Mouse (Mus musculus): ENCODE results near the gene Traf3ip1. TPM values are rescaled to one million over a fixed set of nuclear protein-coding genes. Genes with fewer than 3 reads are reported as not detected.
A peak's percentile ranks its signal among the peaks of the same experiment; 100 is the strongest.
"Not testable (repeated sequence)": the region's sequence is repeated elsewhere in the genome, so short reads cannot be mapped to it uniquely, and the experiment has no call there.

The Traf3ip1 gene
- total RNA-seq, 2 experiments from 2014 or later, result 14.0 to 16.1 TPM

GRCm38 (mm10) chr1:91463336-91463995, 31.0 kb upstream of the Traf3ip1 start:
- intact Hi-C loops (cut with DNase I), result loop anchor here (5.0 kb wide), 1 partner anchor 36 kb away; no protein-coding TSS in a partner anchor
- no peak for DNase-seq (ENCODE audit: low spot score in 2 of 2)

GRCm38 (mm10) chr1:91464436-91464835, 30.0 kb upstream of the Traf3ip1 start:
- no peak for DNase-seq (ENCODE audit: low spot score in 2 of 2)
- intact Hi-C loops (cut with DNase I), result loop anchor here (5.0 kb wide), 1 partner anchor 37 kb away; no protein-coding TSS in a partner anchor

GRCm38 (mm10) chr1:91465244-91465643, 29.2 kb upstream of the Traf3ip1 start:
- DNase-seq (ENCODE audit: low spot score in 2 of 2), result no peak
- intact Hi-C loops (cut with DNase I), result no loop called here

GRCm38 (mm10) chr1:91466186-91466585, 28.3 kb upstream of the Traf3ip1 start:
- intact Hi-C loops (cut with DNase I), result no loop called here
- no peak for DNase-seq (ENCODE audit: low spot score in 2 of 2)

- DNase-seq (ENCODE audit: low spot score in 2 of 2), result no peak
These were observed 24.5 kb upstream of the Traf3ip1 start for GRCm38 (mm10) chr1:91469888-91470419.

GRCm38 (mm10) chr1:91478145-91478544, 16.3 kb upstream of the Traf3ip1 start:
- intact Hi-C loops (cut with DNase I); DNase-seq (ENCODE audit: low spot score in 2 of 2): not testable (repeated sequence)

More at GRCm38 (mm10) chr1:91469888-91470419, 24.5 kb upstream of the Traf3ip1 start:
- intact Hi-C loops (cut with DNase I), result no loop called here

GRCm38 (mm10) chr1:91478958-91479357, 15.5 kb upstream of the Traf3ip1 start:
- DNase-seq (ENCODE audit: low spot score in 2 of 2), result no peak
- intact Hi-C loops (cut with DNase I), result no loop called here

- DNase-seq (ENCODE audit: low spot score in 2 of 2), result no peak
- intact Hi-C loops (cut with DNase I), result loop anchor here (1.0 kb wide), 1 partner anchor 54 kb away; no protein-coding TSS in a partner anchor
These were observed 11.7 kb upstream of the Traf3ip1 start for GRCm38 (mm10) chr1:91482616-91483211.

- intact Hi-C loops (cut with DNase I), result loop anchor here (1.0 kb wide), 1 partner anchor 55 kb away; no protein-coding TSS in a partner anchor
These were observed 11.0 kb upstream of the Traf3ip1 start for GRCm38 (mm10) chr1:91483304-91484010.

GRCm38 (mm10) chr1:91484011-91484346, 10.5 kb upstream of the Traf3ip1 start:
- intact Hi-C loops (cut with DNase I), result no loop called here
- DNase-seq (ENCODE audit: low spot score in 2 of 2), result no peak

More at GRCm38 (mm10) chr1:91483304-91484010, 11.0 kb upstream of the Traf3ip1 start:
- DNase-seq (ENCODE audit: low spot score in 2 of 2), result peak; percentile 64 to 74

- intact Hi-C loops (cut with DNase I), result no loop called here
- DNase-seq (ENCODE audit: low spot score in 2 of 2), result no peak
These were observed 9.0 kb upstream of the Traf3ip1 start for GRCm38 (mm10) chr1:91485422-91485821.

- DNase-seq (ENCODE audit: low spot score in 2 of 2), result no peak
- intact Hi-C loops (cut with DNase I), result no loop called here
These were observed 8.3 kb upstream of the Traf3ip1 start for GRCm38 (mm10) chr1:91486165-91486564.

- DNase-seq (ENCODE audit: low spot score in 2 of 2), result no peak
- intact Hi-C loops (cut with DNase I), result loop anchor here (10.0 kb wide), 1 partner anchor 306 kb away; no protein-coding TSS in a partner anchor
These were observed 4.1 kb upstream of the Traf3ip1 start for GRCm38 (mm10) chr1:91490322-91490721.

GRCm38 (mm10) chr1:91492740-91493139, 1.7 kb upstream of the Traf3ip1 start:
- DNase-seq (ENCODE audit: low spot score in 2 of 2), result no peak
- intact Hi-C loops (cut with DNase I), result loop anchor here (10.0 kb wide), 1 partner anchor 308 kb away; no protein-coding TSS in a partner anchor

- DNase-seq (ENCODE audit: low spot score in 2 of 2), result peak in 1 of 2 experiments; percentile 7
- intact Hi-C loops (cut with DNase I), result loop anchor here (10.0 kb wide), 1 partner anchor 309 kb away; no protein-coding TSS in a partner anchor
These were observed 509 bp upstream of the Traf3ip1 start for GRCm38 (mm10) chr1:91493938-91494337.

- intact Hi-C loops (cut with DNase I), result loop anchor here (10.0 kb wide), 1 partner anchor 311 kb away; no protein-coding TSS in a partner anchor
- DNase-seq (ENCODE audit: low spot score in 2 of 2), result no peak
These were observed 874 bp downstream of the Traf3ip1 start for GRCm38 (mm10) chr1:91495321-91495720.

- intact Hi-C loops (cut with DNase I), result loop anchor here (10.0 kb wide), 1 partner anchor 314 kb away; no protein-coding TSS in a partner anchor
These were observed 4.1 kb downstream of the Traf3ip1 start for GRCm38 (mm10) chr1:91498579-91498978.

GRCm38 (mm10) chr1:91504615-91505014, 10.2 kb downstream of the Traf3ip1 start:
- DNase-seq (ENCODE audit: low spot score in 2 of 2), result no peak
- intact Hi-C loops (cut with DNase I), result no loop called here

More at GRCm38 (mm10) chr1:91498579-91498978, 4.1 kb downstream of the Traf3ip1 start:
- DNase-seq (ENCODE audit: low spot score in 2 of 2), result no peak

GRCm38 (mm10) chr1:91514916-91515315, 20.5 kb downstream of the Traf3ip1 start:
- no peak for DNase-seq (ENCODE audit: low spot score in 2 of 2)
- intact Hi-C loops (cut with DNase I), result no loop called here

- DNase-seq (ENCODE audit: low spot score in 2 of 2), result no peak
- intact Hi-C loops (cut with DNase I), result no loop called here
These were observed 21.2 kb downstream of the Traf3ip1 start for GRCm38 (mm10) chr1:91515642-91516041.

Data from left cerebral cortex, postnatal 36 days (tissue).